Mouse (Mus musculus) embryo, embryonic 10.5 days (tissue): ENCODE data around the gene Magi1.

Experiments used
- DNase-seq: peaks from one replicate; pipeline ENCODE4 v3.0.0-alpha.2; 2015; ENCODE audit warnings: low spot score

Magi1 gene

DNA sequence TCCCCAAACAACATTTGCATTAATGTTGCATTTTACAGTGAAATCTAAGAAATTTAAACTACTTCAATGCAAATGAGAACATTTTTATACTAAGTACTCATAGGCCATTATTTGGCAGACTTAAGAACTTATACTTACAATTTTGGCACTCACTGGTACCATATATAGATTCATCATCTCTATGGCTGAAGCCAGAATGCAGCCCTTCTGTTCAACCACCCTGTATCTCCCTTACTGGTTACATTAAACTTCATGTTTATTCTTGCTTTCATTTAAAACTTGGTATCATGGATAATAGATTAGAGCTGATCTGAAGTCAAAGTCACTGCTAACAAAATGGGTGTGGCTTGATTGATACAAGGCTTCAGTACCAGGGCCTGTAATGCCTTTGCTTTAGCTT, 171.9 kb downstream of the Magi1 start:
- DNase-seq = no peak

DNA sequence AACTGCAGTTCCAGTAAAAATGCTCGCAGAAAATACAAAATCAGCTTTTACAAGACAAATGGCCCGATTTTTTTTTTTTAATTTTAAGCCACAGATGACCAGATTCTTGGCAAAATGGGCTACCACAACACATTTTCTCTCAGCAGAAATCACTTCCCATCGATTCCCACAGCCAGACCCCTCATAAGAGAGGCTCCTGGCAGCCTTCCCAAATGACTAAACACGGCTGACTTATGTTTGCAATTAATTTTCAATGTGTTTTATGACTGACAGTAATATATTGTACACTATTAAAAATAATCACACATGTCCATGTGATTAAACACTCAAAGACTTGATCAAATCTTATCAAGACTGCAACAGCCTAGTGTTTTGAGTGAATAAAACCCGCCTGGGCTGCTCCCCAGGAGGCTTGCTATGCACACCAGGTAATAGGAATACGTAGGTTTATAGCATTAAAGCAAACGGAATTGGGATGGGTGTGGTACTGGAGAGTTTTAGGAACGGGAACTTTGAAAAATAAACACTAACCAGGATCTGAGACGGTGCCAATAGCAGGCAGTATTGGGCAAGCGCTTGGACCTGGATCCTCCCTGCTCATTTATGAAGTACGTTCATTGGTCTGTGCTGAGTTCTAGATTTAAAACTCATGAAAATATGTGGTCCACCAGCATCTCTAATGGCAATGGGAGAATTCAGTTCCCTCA, 176.2 kb downstream of the Magi1 start:
- DNase-seq = no peak

DNA sequence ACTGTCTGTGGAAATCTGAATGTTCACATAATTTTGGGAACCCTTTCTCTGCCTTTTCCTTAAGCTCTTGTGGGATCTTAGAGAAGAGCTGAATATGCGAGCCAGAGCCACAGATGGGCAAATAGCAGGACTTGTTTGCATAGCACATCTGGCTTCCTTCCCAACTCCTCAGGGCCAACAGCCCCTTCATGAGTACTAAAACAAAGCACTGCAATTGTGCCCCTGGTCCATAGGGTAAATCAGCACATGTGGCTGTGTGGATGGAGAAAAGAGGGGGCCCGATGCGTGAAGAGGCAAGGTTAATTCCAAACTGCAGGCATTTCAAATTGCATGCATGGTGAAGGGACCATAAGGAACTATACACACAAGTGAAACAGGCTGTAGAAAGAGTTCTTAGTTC, 180.1 kb downstream of the Magi1 start:
- DNase-seq = no peak

GRCm38 (mm10) chr6:94101256-94101655, 182.5 kb downstream of the Magi1 start:
- no peak for DNase-seq

- DNase-seq = no peak
Observed at GRCm38 (mm10) chr6:94094924-94095685, 188.6 kb downstream of the Magi1 start.

DNA sequence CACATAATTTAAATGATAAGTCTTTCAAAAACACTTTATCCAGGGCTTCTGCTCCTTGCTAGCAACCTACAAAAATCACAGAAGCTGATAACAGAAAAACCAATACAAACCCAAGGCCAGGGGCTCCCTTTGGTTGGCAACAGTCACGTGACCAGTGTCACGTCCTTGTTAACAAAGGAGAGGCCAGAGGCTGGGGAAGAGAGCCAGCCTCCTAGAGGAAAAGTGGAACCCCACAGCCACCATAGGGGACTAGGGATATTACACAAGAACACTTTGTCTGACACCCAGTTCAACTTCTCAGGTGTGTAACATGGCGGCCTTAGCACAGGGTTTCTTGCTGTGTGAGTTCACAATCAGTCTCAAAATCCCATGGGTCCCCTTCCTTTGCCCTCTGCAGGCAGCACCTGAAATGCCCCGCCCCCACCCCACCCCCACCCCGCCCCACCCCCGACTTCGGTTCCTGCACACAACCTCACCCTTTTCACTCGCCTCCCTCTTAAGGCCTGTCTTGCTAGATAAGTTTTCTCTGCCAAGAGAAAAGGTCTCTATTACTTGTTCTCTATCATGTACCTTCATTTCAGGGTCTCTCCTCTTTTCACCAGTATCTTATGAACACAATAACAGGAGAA, 190.6 kb downstream of the Magi1 start:
- DNase-seq = no peak

GRCm38 (mm10) chr6:94092500-94092899, 191.2 kb downstream of the Magi1 start:
- no peak for DNase-seq

GRCm38 (mm10) chr6:94086855-94087254, 196.9 kb downstream of the Magi1 start:
- DNase-seq = no peak

GRCm38 (mm10) chr6:94084752-94085151, 199.0 kb downstream of the Magi1 start:
- DNase-seq = peak; percentile 63

DNA sequence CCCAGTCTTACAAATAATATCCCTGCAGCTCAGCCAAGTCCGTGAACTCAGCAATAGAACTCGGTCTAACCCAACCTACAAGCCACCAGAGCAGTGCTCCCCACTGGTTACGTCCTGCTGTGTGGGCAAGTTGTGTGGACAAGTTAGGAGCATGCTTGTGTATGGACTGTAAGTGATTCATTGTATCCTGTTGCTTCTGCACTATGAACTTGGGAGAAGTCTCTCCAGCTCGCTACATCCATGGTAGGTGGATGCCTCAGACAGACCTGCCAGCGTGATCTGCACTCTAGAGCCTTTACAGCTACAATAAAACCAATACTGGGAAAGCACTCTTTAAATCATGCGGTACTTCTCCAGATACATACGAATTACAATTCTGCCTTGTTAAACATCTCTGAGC, 200.3 kb downstream of the Magi1 start:
- DNase-seq = no peak

- DNase-seq = peak; percentile 85
Observed at GRCm38 (mm10) chr6:94080933-94081545, 202.7 kb downstream of the Magi1 start.

GRCm38 (mm10) chr6:94078934-94079333, 204.8 kb downstream of the Magi1 start:
- DNase-seq = no peak

DNA sequence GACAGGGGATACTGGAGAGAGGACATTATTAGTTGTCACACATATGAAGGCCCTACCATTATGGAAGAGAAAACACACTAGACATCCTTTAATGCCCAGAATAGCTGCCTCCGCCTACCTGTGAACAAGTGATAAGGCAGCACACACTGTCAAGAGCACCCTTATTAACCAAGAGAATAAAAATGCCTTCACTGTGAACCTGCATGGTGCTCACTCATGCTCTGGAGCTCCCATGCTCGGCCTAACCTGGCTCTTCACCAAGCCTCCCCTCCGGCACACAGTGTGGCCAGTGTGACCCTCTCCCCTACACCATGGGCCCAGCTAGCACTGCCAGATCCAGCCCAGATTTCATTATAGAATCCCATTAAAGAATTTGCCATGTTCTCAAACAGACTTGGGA, 206.7 kb downstream of the Magi1 start:
- DNase-seq = no peak

DNA sequence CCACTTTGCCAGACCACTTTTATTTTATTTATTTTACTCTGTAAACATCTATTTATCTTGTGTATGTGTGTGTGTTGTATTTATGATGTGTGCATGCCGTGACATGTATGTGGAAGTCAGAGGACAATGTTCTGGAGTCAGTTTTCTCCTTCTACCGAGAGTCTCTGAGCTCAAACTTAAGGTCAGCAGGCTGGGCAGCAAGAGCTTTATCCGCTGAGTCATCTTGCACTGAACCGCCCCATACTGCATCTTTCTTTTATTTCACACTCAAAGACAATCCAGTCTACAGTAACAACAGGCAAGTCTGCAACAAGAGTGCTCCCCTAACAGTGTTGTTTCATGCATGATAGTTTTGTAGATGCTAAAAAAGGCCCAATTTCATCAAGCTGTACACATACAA, 207.7 kb downstream of the Magi1 start:
- no peak for DNase-seq

GRCm38 (mm10) chr6:94075228-94075627, 208.5 kb downstream of the Magi1 start:
- peak; percentile 58 for DNase-seq

DNA sequence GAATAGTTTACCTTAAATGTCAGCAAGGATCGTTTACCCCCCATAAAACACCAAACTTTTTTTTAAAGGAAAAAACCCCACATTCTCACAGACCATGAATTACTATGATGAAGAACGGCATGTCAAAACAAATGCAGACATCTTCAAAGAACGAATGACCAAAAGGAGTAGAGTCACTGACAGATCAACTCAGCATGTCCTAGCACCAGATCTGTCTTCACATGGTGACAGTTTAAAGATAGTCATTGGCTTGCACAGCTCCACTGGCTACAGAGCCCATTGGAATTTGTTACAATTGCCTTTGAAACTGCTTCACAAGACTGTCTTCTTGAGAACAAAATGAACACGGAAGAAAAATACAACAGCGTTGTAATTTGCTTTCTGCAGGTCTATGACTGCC, 212.0 kb downstream of the Magi1 start:
- no peak for DNase-seq

DNA sequence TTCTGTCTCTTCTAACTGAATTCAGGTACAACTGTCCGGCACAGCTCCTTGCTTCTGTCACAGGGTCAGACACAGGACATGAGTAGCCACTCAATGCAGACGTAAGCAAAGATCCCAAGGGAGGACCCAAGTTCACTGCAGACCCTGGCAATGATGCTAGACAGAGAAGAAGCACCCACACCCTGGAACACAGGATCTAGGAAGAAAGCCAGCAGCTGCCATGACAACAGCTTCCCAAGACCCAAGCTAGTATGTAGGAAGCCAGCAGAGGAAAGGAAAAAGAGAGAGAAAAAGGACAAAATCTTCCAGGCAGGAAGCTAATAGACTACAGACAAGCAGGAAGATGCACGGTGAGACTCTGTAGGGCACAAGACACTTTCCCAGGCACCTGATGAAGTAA, 213.0 kb downstream of the Magi1 start:
- no peak for DNase-seq

DNA sequence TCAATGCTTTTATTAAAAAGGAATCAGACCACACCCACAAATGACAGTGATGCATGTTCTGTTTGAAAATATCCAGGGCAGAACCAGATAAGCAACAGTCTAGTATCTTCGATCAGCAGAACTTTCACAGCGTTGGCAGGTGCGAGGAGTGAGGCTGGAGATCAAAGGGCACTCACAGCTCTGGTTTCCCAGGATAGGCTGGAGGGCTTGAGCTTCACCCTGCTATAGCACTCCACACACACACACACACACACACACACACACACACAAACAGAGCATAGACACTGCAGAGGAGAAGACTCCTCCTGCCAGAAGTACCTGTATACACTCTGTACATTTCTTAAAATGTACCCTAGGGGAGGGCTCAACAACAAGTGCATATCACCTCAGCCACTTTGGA, 214.3 kb downstream of the Magi1 start:
- no peak for DNase-seq

- peak; percentile 33 for DNase-seq
Observed at GRCm38 (mm10) chr6:94067741-94068450, 215.8 kb downstream of the Magi1 start.

- DNase-seq = no peak
Observed at GRCm38 (mm10) chr6:94064832-94065231, 218.9 kb downstream of the Magi1 start.

GRCm38 (mm10) chr6:94063542-94063941, 220.2 kb downstream of the Magi1 start:
- no peak for DNase-seq

- no peak for DNase-seq
Observed at GRCm38 (mm10) chr6:94061424-94061980, 222.2 kb downstream of the Magi1 start.
